Mouse (Mus musculus) left cerebral cortex, postnatal 36 days (tissue): ENCODE results near the gene Meis2. TPM values are rescaled to one million over a fixed set of nuclear protein-coding genes. Genes with fewer than 3 reads are reported as not detected.

Source experiments
- DNase-seq, 2 experiments: peaks; one replicate each; pipeline ENCODE4 v3.0.0; 2021 to 2022; ENCODE audit warnings: low spot score in 2 of 2, mixed read lengths in 1 of 2
- intact Hi-C: fragments of 180-260 bp; cut with DNase I; formaldehyde crosslinking; loops from one replicate; pipeline ENCODE4 v1.15.1; 2025
- total RNA-seq, 2 experiments: library from RNA; stranded (reverse); gene quantifications; 2 replicates each; pipeline ENCODE4 v1.2.3; 2021

The Meis2 gene
- total RNA-seq, 2 experiments from 2014 or later = 100 to 123 TPM

DNA sequence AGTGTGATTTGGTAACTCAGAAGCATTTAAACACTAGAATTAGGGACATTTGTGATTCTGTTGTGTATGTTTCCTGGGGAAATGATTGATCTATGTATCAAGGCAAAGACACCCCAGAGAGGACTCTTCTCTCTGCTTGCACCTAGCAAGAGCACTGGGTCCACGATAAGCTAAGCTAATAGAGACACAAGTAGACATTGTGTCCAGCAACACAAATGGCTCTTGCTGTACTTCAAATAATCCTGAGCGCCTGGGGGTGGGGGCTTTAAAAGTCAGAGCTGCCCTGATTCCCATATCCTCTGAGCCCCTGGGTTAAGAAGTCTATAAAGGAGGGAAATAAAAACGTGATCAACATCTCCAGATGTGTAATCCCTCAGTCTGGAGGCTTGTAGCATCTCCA is 6.6 kb downstream of the Meis2 start:
- no peak for DNase-seq
- intact Hi-C loops = no loop called here

GRCm38 (mm10) chr2:116058511-116058910 is 7.1 kb downstream of the Meis2 start:
- intact Hi-C loops = no loop called here
- no peak for DNase-seq

DNA sequence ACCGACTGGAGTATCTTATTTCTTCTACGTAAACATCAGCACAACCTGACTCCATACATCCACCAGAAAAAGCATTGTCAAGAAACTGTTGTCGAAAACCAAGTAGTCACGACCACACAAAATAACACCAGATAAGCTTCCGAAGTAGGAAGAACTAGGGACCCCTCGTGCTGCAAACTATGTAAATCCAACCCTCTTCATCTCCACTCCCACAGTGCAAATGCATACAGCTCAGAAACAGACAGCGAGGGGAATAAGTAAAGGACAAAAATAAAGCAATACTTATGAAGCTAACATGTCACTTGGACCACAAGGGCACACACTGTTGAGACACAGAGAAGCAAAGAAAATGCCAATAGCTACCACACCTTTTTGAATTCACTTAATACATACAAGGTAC is 8.8 kb downstream of the Meis2 start:
- no peak for DNase-seq
- intact Hi-C loops = no loop called here

DNA sequence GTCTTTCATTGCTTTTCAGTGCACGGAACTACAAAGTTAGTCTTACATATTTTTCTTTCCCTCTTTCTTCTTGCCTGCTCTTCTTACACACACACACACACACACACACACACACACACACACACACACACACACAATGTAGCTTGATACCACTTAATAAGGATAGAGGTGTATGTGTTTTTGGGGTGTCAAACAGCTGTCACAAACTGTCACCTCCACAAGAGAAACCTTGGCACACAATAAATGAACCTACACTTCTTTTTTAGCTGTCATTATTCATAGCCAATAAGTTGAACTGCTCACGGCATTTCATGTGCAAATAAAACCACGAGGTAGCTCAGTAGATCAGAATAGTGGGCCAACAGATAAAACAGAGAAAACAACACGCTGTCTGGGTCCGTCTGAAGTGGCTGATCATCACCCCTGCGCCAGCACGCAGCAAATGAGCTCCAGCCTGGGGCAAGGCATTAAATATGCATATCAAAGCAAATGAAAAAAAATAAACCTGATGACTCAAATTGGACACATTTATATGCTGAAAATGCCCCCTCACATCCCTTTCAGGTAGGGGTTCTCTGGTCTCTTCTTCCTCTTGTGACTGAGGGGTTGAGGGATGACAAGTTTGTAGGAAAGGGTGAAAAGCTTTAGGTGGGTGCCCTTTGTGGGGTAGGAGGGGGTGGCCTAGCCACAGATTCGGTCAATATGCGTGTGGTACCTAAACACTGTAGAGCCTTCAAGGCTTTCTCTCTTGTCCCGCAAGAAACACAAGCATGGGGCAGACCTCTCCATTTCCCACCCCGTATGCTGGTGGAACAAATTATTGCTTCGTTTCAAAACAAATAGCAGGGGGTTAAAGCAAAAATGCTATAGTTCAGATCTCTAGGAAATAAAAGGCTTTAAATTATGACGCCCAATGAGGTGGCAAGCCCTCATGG is 9.7 kb downstream of the Meis2 start:
- intact Hi-C loops = no loop called here
- no peak for DNase-seq

GRCm38 (mm10) chr2:116053931-116054330 is 11.7 kb downstream of the Meis2 start:
- intact Hi-C loops = no loop called here
- DNase-seq = no peak

DNA sequence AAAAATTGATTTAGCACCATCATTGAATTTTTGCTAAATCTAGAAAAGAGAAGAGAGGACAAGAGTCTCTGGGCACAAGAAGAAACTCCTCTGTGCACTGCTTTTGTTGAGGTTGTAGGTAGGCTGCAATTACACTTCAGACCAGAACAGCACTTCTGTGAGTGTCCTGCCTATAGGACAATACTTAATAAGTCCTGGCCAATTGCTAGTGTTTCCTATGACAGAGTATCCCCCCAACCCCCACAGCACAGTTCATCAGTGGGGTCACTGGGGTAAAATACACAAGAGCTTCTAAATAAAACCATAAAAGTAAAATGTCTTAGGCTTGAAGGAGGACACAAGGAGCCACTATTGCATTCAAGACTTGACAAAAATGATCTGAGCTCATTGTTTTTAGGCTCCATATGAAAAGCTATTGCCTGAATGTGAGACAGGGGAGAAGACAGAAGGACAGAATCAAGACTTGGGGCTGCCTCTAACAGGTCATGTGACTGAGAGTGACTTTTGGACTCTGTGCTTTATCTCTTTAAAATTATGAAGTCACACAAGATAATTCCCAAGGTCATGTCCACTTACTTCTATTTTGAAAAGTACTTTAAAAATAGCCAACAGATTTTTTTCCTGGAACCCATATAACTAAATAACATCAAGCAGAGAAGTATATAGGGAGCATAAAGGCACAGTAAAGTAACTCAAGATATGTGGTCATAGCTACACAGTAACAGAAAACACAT is 12.8 kb downstream of the Meis2 start:
- no peak for DNase-seq
- intact Hi-C loops = no loop called here

DNA sequence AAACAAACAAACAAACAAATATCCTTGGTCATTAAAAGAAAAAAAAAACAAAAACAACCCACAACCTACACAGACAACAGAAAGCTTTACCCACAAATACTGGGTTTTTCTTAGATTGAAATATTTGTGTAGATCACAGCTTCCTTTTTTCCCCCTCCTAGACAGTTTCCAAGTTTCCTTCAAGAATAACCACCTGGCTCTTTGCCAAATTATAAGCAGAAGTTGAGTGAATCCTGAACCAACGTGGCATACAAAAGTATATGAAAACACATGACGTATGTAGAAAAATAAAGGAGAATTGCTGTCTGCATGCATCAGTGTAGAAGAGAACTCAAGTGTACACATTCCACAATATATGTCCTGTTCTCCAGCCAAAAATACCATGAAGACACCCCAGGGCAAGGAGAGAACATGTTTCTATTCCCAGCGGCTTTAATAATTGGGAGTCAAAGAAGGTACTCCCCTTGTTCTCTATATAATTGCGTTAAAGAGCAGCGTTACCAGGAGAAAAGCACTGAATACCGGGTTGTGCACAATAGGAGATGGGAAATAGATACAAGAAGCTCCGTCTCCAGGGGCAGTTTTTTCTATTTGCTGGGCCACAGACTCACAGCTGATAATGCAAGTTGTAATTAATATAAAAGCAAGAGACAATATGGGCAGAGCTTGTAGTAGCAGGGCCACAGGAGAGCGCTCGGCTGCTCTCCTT is 13.6 kb downstream of the Meis2 start:
- intact Hi-C loops = no loop called here

GRCm38 (mm10) chr2:116049710-116050109 is 15.9 kb downstream of the Meis2 start:
- DNase-seq = no peak
- intact Hi-C loops = no loop called here

More for the DNA sequence above, 13.6 kb downstream of the Meis2 start:
- no peak for DNase-seq

- intact Hi-C loops = no loop called here
- DNase-seq = no peak
Observed at GRCm38 (mm10) chr2:116047365-116047764, 18.3 kb downstream of the Meis2 start.

- intact Hi-C loops = no loop called here
- DNase-seq = no peak
Observed at GRCm38 (mm10) chr2:116045048-116045447, 20.6 kb downstream of the Meis2 start.

DNA sequence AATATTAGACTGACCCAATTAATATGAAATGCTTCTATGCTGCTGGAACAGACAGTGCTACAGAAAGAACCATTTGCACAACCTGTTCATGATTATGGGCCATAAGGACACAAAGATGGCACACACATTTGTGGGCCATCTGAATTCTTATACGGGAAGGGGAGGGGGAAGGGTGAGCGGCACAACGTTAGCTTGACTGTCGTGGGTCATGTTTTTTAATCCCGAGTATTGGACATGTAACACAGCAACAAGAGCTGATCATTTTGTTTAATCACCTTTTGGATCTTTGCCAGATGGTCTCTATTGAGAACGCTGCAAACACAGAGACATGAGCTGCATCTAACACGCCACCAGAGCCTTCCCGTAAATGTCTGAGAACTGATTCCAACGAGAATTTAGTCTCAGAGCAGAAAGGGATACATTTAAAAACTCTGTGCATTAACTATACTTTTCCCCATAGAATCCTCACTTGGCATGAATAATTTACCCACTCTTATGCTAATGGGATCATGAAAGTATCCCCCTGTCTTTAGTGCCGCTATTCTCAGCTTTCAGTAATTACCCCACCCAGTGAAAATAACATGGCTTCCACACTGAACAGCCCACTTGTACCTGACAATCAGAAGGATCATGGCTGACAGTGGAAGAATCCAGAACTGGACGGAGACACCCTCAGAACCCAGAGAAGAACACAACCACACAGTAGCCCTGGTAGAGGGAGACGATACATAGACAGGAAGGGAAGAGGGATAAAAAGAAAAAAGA is 22.5 kb downstream of the Meis2 start:
- no peak for DNase-seq
- intact Hi-C loops = no loop called here

- intact Hi-C loops = no loop called here
- no peak for DNase-seq
Observed at GRCm38 (mm10) chr2:116042447-116042846, 23.2 kb downstream of the Meis2 start.

- intact Hi-C loops = no loop called here
- no peak for DNase-seq
Observed at GRCm38 (mm10) chr2:116041683-116042262, 23.9 kb downstream of the Meis2 start.

DNA sequence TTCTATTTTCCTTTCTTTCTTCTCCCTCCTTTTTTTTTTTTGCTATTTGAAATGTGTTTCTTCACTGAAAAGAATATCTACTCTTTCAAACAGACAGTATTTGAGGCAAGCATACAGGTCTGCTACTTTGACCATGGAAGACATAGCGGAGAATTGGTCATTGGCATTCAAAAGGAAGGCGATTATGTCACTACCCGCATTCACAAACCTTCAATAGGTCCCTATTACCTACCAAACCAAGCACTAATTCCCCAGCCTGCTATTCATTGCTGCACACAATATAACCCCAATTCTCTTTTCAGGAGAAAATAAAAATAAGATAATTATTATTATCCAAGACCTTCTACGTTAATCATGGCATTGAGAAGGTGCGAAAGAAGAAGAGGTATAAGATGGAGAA is 30.3 kb downstream of the Meis2 start:
- no peak for DNase-seq

DNA sequence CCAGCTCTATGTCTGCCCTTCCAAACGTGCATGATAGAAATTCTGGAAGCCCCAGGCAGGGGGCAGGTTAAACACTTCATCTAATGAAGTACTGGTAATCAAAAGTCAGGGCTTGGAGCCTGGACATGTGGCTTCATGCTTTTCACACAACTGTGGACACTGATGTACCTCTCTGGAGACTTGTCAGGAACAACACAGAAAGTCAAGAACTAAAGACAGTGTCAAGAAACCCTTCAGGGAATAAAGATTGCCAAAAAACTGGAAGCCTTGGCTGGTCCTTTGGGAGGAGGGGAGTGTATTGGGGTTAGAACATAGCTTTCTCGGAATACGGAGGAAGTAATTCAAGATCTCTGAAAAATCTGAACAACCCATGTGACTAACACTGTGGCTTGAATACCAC is 37.5 kb downstream of the Meis2 start:
- intact Hi-C loops = no loop called here
- DNase-seq = no peak

More for the DNA sequence above, 30.3 kb downstream of the Meis2 start:
- intact Hi-C loops = no loop called here

GRCm38 (mm10) chr2:116022876-116023275 is 42.8 kb downstream of the Meis2 start:
- DNase-seq = no peak
- intact Hi-C loops = no loop called here

DNA sequence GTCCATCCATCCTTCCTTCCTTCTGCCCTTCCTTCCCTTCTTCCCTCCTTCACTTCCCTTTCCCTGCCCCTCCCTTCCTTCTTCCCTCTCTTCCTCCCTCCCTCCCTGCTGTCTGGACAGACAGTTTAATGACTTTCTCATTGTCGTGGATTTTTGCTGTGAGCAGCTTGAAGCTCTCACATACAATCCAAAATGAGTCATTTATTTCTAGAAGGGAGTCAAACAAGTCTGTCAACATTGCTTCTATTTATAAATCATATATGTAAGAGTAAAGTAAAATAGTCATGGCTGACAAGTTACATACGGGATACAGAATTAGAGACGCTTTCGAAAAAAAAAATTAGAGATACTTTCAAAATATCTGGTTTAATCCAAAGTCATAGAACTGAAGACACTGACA is 43.7 kb downstream of the Meis2 start:
- intact Hi-C loops = no loop called here
- no peak for DNase-seq

DNA sequence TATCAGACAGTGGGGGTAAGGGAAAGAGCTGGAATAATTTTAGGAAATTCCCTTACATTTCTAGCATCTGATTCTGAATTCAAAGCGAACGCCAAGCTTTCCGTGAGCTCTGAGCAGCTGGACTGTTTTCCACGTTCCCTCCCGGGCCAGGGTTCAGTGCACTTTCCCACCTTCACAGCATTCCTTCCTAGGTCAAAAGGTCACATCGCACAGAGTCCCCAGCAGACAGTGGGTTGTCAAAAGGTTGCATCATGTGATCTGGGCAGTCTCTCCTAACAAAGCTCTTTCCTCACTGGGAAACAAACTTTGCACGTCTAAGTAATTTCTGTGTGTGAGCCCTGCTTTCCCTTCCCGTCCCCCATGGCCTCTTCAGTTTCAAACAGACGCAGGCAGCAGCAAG is 44.6 kb downstream of the Meis2 start:
- no peak for DNase-seq
- intact Hi-C loops = no loop called here

DNA sequence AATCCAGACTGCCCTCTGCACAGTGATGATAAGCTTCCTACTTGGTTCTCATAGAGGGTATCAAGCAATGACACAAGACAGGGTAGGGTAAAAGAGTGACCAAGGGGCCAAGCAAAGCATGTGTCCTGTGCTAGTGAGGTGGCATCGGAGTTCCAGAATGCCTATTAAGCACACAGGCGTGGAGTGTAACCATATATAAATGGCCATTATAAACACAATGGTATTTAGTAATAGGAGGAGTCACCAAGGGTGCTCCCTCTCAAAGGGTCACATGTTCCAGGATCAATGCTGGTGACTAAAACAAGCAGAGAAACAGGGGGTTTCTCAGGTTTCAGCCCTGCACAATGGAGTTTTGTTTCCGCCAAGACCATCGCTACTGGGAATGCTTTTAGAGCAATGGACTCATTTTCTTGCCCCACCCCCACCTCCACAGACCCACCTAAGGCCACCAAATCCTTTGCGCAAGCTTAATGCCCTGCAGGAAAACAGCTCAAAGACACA is 45.1 kb downstream of the Meis2 start:
- no peak for DNase-seq
- intact Hi-C loops = no loop called here
